Mouse (Mus musculus) CD8-positive naive resting alpha-beta T cell, adult 57 days (primary cell): ENCODE data around the gene Ace3. TPM values are rescaled to one million over a fixed set of nuclear protein-coding genes. Genes with fewer than 3 reads are reported as not detected.

Experiments
- total RNA-seq: library from RNA; stranded (reverse); gene quantifications from one replicate; pipeline ENCODE4 v1.2.4, GENCODE M21; 2023

The Ace3 gene
- total RNA-seq, result not detected

GRCm38 (mm10) chr11:105994375-105994774 lies at the start of gene Ace3:
Ace3 (plus strand) TSS chr11:105994675.

GRCm38 (mm10) chr11:105952911-105953386 lies 41.5 kb upstream of the Ace3 start, which contains the start of gene Cyb561:
Cyb561 (minus strand) TSS chr11:105953336.

GRCm38 (mm10) chr11:105967741-105968574 lies 26.5 kb upstream of the Ace3 start, which contains the start of gene Ace:
Ace (plus strand) TSS chr11:105967945.

GRCm38 (mm10) chr11:106007821-106008220 lies 13.3 kb downstream of the Ace3 start, which contains the start of gene Kcnh6:
Kcnh6 (plus strand) TSS chr11:106008124.

GRCm38 (mm10) chr11:106036548-106037417 lies 42.3 kb downstream of the Ace3 start, which contains the start of gene Dcaf7:
Dcaf7 (plus strand) TSS chr11:106036872.

Other genes with a start within 250 kb of the Ace3 start
- gene Cyb561, start 41.3 kb upstream of the Ace3 start, total RNA-seq, result not detected
- 0.77 TPM for gene Ace, start 26.7 kb upstream of the Ace3 start, total RNA-seq
- 0.31 TPM for gene Kcnh6, start 13.4 kb downstream of the Ace3 start, total RNA-seq
- 66.9 TPM for gene Dcaf7, start 42.2 kb downstream of the Ace3 start, total RNA-seq
- gene Taco1, start 71.4 kb downstream of the Ace3 start, total RNA-seq, result 10.0 TPM
- 158 TPM for gene Map3k3, start 89.9 kb downstream of the Ace3 start, total RNA-seq
- gene Gm10840, start 166.2 kb downstream of the Ace3 start, total RNA-seq, result 9.2 TPM
- 807 TPM for gene Limd2, start 166.2 kb downstream of the Ace3 start, total RNA-seq
- 32.0 TPM for gene Strada, start 207.5 kb downstream of the Ace3 start, total RNA-seq
- 39.7 TPM for gene Ccdc47, start 221.7 kb downstream of the Ace3 start, total RNA-seq
- gene Ddx42, start 222.3 kb downstream of the Ace3 start, total RNA-seq, result 84.4 TPM